Mouse (Mus musculus): ENCODE data around the gene Thoc6. TPM values are rescaled to one million over a fixed set of nuclear protein-coding genes. Genes with fewer than 3 reads are reported as not detected.

The Thoc6 gene
- total RNA-seq, 2 experiments from 2014 or later = 5.3 to 7.0 TPM

GRCm38 (mm10) chr17:23651363-23651762 is 22.3 kb downstream of the Thoc6 start:
- intact Hi-C loops (cut with DNase I) = no loop called here
- DNase-seq (ENCODE audit: low spot score in 2 of 2) = no peak

- intact Hi-C loops (cut with DNase I) = no loop called here
- no peak for DNase-seq (ENCODE audit: low spot score in 2 of 2)
Observed at GRCm38 (mm10) chr17:23645894-23646293, 27.8 kb downstream of the Thoc6 start.

GRCm38 (mm10) chr17:23644613-23645495 is 28.8 kb downstream of the Thoc6 start, which contains the start of gene Mmp25:
TSS of gene Mmp25 (minus strand) at chr17:23645277.
- intact Hi-C loops (cut with DNase I) = no loop called here

DNA sequence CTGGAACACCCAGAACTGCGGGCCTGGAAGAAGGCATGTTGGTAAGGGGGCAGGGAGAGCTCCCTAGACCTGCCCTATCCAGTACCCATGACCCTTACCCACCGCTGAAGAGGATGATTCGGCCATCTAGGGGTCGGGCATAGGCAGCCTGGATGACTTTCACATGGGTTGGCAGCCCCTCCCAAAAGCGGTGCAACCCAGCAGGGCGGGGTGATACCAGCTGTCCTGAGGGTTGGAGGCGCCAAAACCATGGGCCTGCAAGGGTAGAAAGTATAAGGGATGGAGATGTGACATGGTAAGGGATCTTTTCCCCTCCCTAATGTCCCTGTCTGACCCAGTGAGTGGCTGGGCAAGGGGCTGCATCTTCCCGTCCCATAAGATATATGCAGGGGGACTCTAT is 42.4 kb downstream of the Thoc6 start:
- intact Hi-C loops (cut with DNase I) = no loop called here
- no peak for DNase-seq (ENCODE audit: low spot score in 2 of 2)

More at GRCm38 (mm10) chr17:23644613-23645495, 28.8 kb downstream of the Thoc6 start, which contains the start of gene Mmp25:
- DNase-seq (ENCODE audit: low spot score in 2 of 2) = no peak

DNA sequence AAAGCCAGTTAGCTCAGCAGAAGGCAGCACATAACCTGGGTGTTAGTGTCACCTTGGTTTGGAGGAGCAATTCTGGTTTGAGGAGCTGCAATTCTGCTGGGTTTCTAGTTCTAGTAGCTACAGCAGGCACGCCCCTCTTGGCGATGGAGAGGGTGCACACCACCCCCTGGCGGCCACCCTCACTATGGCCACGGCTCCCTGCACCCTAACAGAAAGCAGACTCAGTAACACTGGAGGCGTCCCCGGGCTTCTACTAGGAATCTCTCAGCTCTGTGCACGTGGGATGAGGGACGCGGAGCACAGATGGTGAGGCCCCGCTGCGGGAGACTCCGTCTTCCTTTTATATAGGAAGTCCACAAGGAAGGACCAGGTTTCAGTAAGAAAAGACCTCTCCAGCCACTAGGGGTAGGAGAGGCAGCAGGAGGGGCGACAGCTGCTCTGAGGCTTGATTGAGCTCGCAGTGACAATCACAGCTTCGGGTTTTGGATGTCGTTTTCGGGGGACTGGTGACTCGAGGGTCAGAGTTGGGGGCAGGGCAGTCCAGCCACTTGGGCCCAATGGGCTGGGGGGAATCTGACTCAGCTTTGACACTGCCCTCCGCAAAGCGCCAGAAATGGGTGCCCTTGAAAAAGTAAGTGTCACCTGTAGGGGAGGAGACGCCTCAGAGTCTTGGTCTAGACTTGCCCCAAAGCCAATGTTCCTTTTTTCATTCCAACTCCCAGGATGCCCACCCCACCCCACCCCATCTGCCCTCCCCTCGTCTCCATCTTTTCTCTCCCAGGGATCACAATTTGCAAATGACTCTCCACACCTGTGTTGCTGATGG is 43.3 kb downstream of the Thoc6 start:
- peak; percentile 84 to 86 for DNase-seq (ENCODE audit: low spot score in 2 of 2)
- intact Hi-C loops (cut with DNase I) = no loop called here

GRCm38 (mm10) chr17:23627813-23628212 is 45.9 kb downstream of the Thoc6 start:
- intact Hi-C loops (cut with DNase I) = no loop called here
- DNase-seq (ENCODE audit: low spot score in 2 of 2) = no peak

DNA sequence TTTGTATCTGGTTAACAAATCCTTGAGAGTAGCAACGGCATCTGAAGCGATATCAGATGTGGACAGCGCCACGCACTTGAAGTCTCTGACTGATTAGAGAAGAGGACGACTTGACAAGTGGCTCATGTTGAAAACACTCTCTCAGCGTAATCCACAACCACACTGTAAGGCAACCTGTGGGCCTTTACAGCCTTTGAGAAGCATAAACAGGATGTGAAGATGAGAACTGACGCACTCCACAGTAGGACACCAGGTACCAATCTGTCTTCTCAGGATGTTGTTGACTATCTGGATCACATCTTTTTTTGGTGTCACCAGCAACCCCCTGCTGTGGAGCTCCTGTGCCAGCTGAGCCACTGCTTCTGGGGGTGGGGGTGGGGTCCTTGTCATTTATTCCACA is 53.3 kb downstream of the Thoc6 start:
- DNase-seq (ENCODE audit: low spot score in 2 of 2) = no peak
- intact Hi-C loops (cut with DNase I) = no loop called here

Other genes with a start within 250 kb of the Thoc6 start
- gene Vmn2r117, start 194.2 kb downstream of the Thoc6 start, total RNA-seq (2021) = not detected
- 1 to 10 TPM; 6.0 to 6.8 TPM for gene Zfp213, start 109.6 kb downstream of the Thoc6 start, total RNA-seq (2021)
- gene Zfp13, start 74.4 kb downstream of the Thoc6 start, total RNA-seq (2021) = 10 to 100 TPM; 26.0 to 26.4 TPM
- gene Zscan10, start 73.0 kb downstream of the Thoc6 start, total RNA-seq (2021) = not detected
- gene Mmp25, start 28.6 kb downstream of the Thoc6 start, total RNA-seq (2021) = under 1 TPM; 0.12 to 0.16 TPM
- not detected for gene Bicdl2, start 13.4 kb downstream of the Thoc6 start, total RNA-seq (2021)
- gene Hcfc1r1, start 286 bp downstream of the Thoc6 start, total RNA-seq (2021) = 100 to 1,000 TPM; 126 to 137 TPM
- 1 to 10 TPM; 8.8 to 9.9 TPM for gene Tnfrsf12a, start 3.6 kb upstream of the Thoc6 start, total RNA-seq (2021)
- gene Cldn6, start 5.4 kb upstream of the Thoc6 start, total RNA-seq (2021) = not detected
- gene Cldn9, start 10.1 kb upstream of the Thoc6 start, total RNA-seq (2021) = under 1 TPM in 1 of 2 experiments, not detected in 1; 0.30 TPM
- under 1 TPM in 1 of 2 experiments, not detected in 1; 0.10 TPM for gene 1520401A03Rik, start 48.9 kb upstream of the Thoc6 start, total RNA-seq (2021)
- gene Pkmyt1, start 52.5 kb upstream of the Thoc6 start, total RNA-seq (2021) = 1 to 10 TPM; 4.1 to 4.7 TPM
- 10 to 100 TPM; 58.7 to 62.9 TPM for gene Paqr4, start 67.0 kb upstream of the Thoc6 start, total RNA-seq (2021)
- gene Kremen2, start 72.0 kb upstream of the Thoc6 start, total RNA-seq (2021) = under 1 TPM; 0.48 to 0.81 TPM
- gene Flywch1, start 97.7 kb upstream of the Thoc6 start, total RNA-seq (2021) = 100 to 1,000 TPM; 354 to 411 TPM
- 10 to 100 TPM; 11.4 to 16.2 TPM for gene Flywch2, start 112.2 kb upstream of the Thoc6 start, total RNA-seq (2021)
- 100 to 1,000 TPM; 420 to 743 TPM for gene Srrm2, start 116.7 kb upstream of the Thoc6 start, total RNA-seq (2021)
- gene Elob, start 155.3 kb upstream of the Thoc6 start, total RNA-seq (2021) = 100 to 1,000 TPM; 330 to 406 TPM
- not detected for gene Prss33, start 162.2 kb upstream of the Thoc6 start, total RNA-seq (2021)
- gene Prss32, start 170.0 kb upstream of the Thoc6 start, total RNA-seq (2021) = not detected
- gene Prss41, start 170.3 kb upstream of the Thoc6 start, total RNA-seq (2021) = 1 to 10 TPM; 1.5 to 1.6 TPM
- not detected for gene Prss21, start 194.2 kb upstream of the Thoc6 start, total RNA-seq (2021)
- not detected for gene Dcpp1, start 207.0 kb upstream of the Thoc6 start, total RNA-seq (2021)
- not detected for gene Dcpp2, start 207.0 kb upstream of the Thoc6 start, total RNA-seq (2021)
- gene Dcpp3, start 243.6 kb upstream of the Thoc6 start, total RNA-seq (2021) = not detected

Measured in left cerebral cortex, postnatal 36 days (tissue).